Mouse (Mus musculus): ENCODE data around the gene Nectin2. TPM values are rescaled to one million over a fixed set of nuclear protein-coding genes. Genes with fewer than 3 reads are reported as not detected.
"Not testable (repeated sequence)": the region's sequence is repeated elsewhere in the genome, so short reads cannot be mapped to it uniquely, and the experiment has no call there.

Gene Nectin2
- 130 and 138 TPM in 2 replicates for polyA plus RNA-seq (2015; fragmentation: Nextera tagmentation; extraction: Ambion mirVana)

- H3K27ac ChIP-seq, result peak within 1 kb of the TSS; percentile 91
- H3K9me3 ChIP-seq (replicated peaks), result no peaks in the 10 kb centered on the region
- H3K27me3 ChIP-seq, result no peaks in the 10 kb centered on the region
- H3K9ac ChIP-seq, result peak within 1 kb of the TSS; percentile 77
- ATAC-seq (replicated peaks; ENCODE audit: low FRiP score), result peak; percentile 62
- 0 out of 2 replicates have a peak, but pooled peaks cover 5% of the 10 kb centered on the region for H3K36me3 ChIP-seq
- H3K4me3 ChIP-seq (replicated peaks), result peak within 1 kb of the TSS; percentile 74
- WGBS, result 15% methylated on average over 19 of the region's 19 CpGs
- peaks cover 52% of the 10 kb centered on the region for H3K4me1 ChIP-seq
- H3K4me2 ChIP-seq, result peak within 1 kb of the TSS; percentile 88
Observed at GRCm38 (mm10) chr7:19750217-19751069, at the start of gene Nectin2. TSS of gene Nectin2 (minus strand) at chr7:19750483.

- Histone ChIP-seq H3K9ac (peak within 1 kb of the TSS; percentile 48), H3K4me1 (peaks cover 11% of the 10 kb centered on the region), H3K27me3 (peaks cover 22% of the 10 kb centered on the region), H3K4me2 (peak within 1 kb of the TSS; percentile 64), H3K9me3 (replicated peaks) (no peaks in the 10 kb centered on the region), H3K4me3 (replicated peaks) (peak within 1 kb of the TSS; percentile 47), H3K36me3 (no peaks in the 10 kb centered on the region), H3K27ac (peak within 1 kb of the TSS; percentile 83)
- WGBS, result 2% methylated on average over 32 of the region's 32 CpGs
- ATAC-seq (replicated peaks; ENCODE audit: low FRiP score), result peak; percentile 80
Observed at GRCm38 (mm10) chr7:19796697-19797588, 46.7 kb upstream of the Nectin2 start, which contains the start of gene Cblc. TSS of gene Cblc (minus strand) at chr7:19796809.

- peak overlapping the region; percentile 83 for H3K27ac ChIP-seq
- H3K9me3 ChIP-seq (replicated peaks), result no peaks in the 10 kb centered on the region
- H3K27me3 ChIP-seq, result peaks cover 21% of the 10 kb centered on the region
- H3K4me1 ChIP-seq, result peaks cover 11% of the 10 kb centered on the region
- ATAC-seq (replicated peaks; ENCODE audit: low FRiP score), result no peak
- WGBS, result 11% methylated on average over 18 of the region's 18 CpGs
- peak overlapping the region; percentile 47 for H3K4me3 ChIP-seq (replicated peaks)
- peak overlapping the region; percentile 64 for H3K4me2 ChIP-seq
- H3K9ac ChIP-seq, result peak overlapping the region; percentile 48
- no peaks in the 10 kb centered on the region for H3K36me3 ChIP-seq
Observed at GRCm38 (mm10) chr7:19796254-19796653, 46.0 kb upstream of the Nectin2 start.

GRCm38 (mm10) chr7:19795236-19795635 is 45.0 kb upstream of the Nectin2 start:
- Histone ChIP-seq H3K27me3 (peaks cover 25% of the 10 kb centered on the region), H3K4me1 (peaks cover 11% of the 10 kb centered on the region), H3K9ac (no peak overlapping the region), H3K36me3 (no peaks in the 10 kb centered on the region), H3K4me2 (no peak overlapping the region), H3K4me3 (replicated peaks) (no peak overlapping the region), H3K9me3 (replicated peaks) (no peaks in the 10 kb centered on the region), H3K27ac (no peak overlapping the region)
- ATAC-seq (replicated peaks; ENCODE audit: low FRiP score), result no peak
- 52% methylated on average over 2 of the region's 2 CpGs for WGBS

GRCm38 (mm10) chr7:19792701-19793630 is 42.7 kb upstream of the Nectin2 start:
- no peak for ATAC-seq (replicated peaks; ENCODE audit: low FRiP score)
- WGBS, result 86% methylated on average over 19 of the region's 19 CpGs
- H3K4me1 ChIP-seq, result peaks cover 16% of the 10 kb centered on the region
- no peaks in the 10 kb centered on the region for H3K9me3 ChIP-seq (replicated peaks)
- H3K4me2 ChIP-seq, result no peak overlapping the region
- no peak overlapping the region for H3K4me3 ChIP-seq (replicated peaks)
- no peak overlapping the region for H3K9ac ChIP-seq
- H3K36me3 ChIP-seq, result no peaks in the 10 kb centered on the region
- peaks cover 25% of the 10 kb centered on the region for H3K27me3 ChIP-seq
- H3K27ac ChIP-seq, result no peak overlapping the region

- peaks cover 17% of the 10 kb centered on the region for H3K27me3 ChIP-seq
- not testable (repeated sequence) for H3K9me3 ChIP-seq (replicated peaks); H3K4me2 ChIP-seq; H3K4me3 ChIP-seq (replicated peaks); H3K27ac ChIP-seq; H3K9ac ChIP-seq; H3K4me1 ChIP-seq; ATAC-seq (replicated peaks; ENCODE audit: low FRiP score); H3K36me3 ChIP-seq
- 91% methylated on average over 2 of the region's 2 CpGs for WGBS
Observed at GRCm38 (mm10) chr7:19791504-19791903, 41.2 kb upstream of the Nectin2 start.

- WGBS, result 2% methylated on average over 19 of the region's 19 CpGs
- Histone ChIP-seq H3K36me3 (no peaks in the 10 kb centered on the region), H3K4me2 (peak overlapping the region; percentile 72), H3K27ac (peak overlapping the region; percentile 41; the same call in 1 of the 2 replicates), H3K27me3 (0 out of 2 replicates have a peak, but pooled peaks cover 4% of the 10 kb centered on the region), H3K9me3 (replicated peaks) (no peaks in the 10 kb centered on the region), H3K4me1 (peaks cover 11% of the 10 kb centered on the region; the same call in 1 of the 2 replicates), H3K9ac (peak overlapping the region; percentile 40), H3K4me3 (replicated peaks) (peak overlapping the region; percentile 38)
- ATAC-seq (replicated peaks; ENCODE audit: low FRiP score), result peak; percentile 62
Observed at GRCm38 (mm10) chr7:19789904-19790347, 39.6 kb upstream of the Nectin2 start.

GRCm38 (mm10) chr7:19785874-19786458 is 35.7 kb upstream of the Nectin2 start:
- H3K4me1 ChIP-seq, result peaks cover 11% of the 10 kb centered on the region; the same call in 1 of the 2 replicates
- no peak for ATAC-seq (replicated peaks; ENCODE audit: low FRiP score)
- no peaks in the 10 kb centered on the region for H3K9me3 ChIP-seq (replicated peaks)
- WGBS, result 39% methylated on average over 12 of the region's 12 CpGs
- 0 out of 2 replicates have a peak, but pooled peaks cover 2% of the 10 kb centered on the region for H3K27me3 ChIP-seq
- H3K9ac ChIP-seq, result no peak overlapping the region
- H3K36me3 ChIP-seq, result no peaks in the 10 kb centered on the region
- H3K27ac ChIP-seq, result no peak overlapping the region
- no peak overlapping the region for H3K4me2 ChIP-seq
- H3K4me3 ChIP-seq (replicated peaks), result no peak overlapping the region

- H3K4me2 ChIP-seq, result no peak overlapping the region
- no peaks in the 10 kb centered on the region for H3K9me3 ChIP-seq (replicated peaks)
- peaks cover 10% of the 10 kb centered on the region; the same call in 1 of the 2 replicates for H3K4me1 ChIP-seq
- H3K4me3 ChIP-seq (replicated peaks), result no peak overlapping the region
- 0 out of 2 replicates have a peak, but pooled peaks cover 2% of the 10 kb centered on the region for H3K36me3 ChIP-seq
- peak; percentile 24; the same call in 1 of the 2 replicates for ATAC-seq (replicated peaks; ENCODE audit: low FRiP score)
- H3K9ac ChIP-seq, result no peak overlapping the region
- H3K27ac ChIP-seq, result no peak overlapping the region
- no peaks in the 10 kb centered on the region for H3K27me3 ChIP-seq
- 31% methylated on average over 11 of the region's 11 CpGs for WGBS
Observed at GRCm38 (mm10) chr7:19784764-19785535, 34.7 kb upstream of the Nectin2 start.

- H3K9ac ChIP-seq, result no peak overlapping the region
- H3K4me1 ChIP-seq, result peaks cover 6% of the 10 kb centered on the region; the same call in 1 of the 2 replicates
- H3K4me2 ChIP-seq, result no peak overlapping the region
- ATAC-seq (replicated peaks; ENCODE audit: low FRiP score), result no peak
- no peaks in the 10 kb centered on the region for H3K27me3 ChIP-seq
- H3K9me3 ChIP-seq (replicated peaks), result no peaks in the 10 kb centered on the region
- no peak overlapping the region for H3K27ac ChIP-seq
- H3K4me3 ChIP-seq (replicated peaks), result no peak overlapping the region
- H3K36me3 ChIP-seq, result 0 out of 2 replicates have a peak, but pooled peaks cover 9% of the 10 kb centered on the region
- WGBS, result 82% methylated on average over 8 of the region's 8 CpGs
Observed at GRCm38 (mm10) chr7:19783630-19784029, 33.3 kb upstream of the Nectin2 start.
